Mouse (Mus musculus) intestine, embryonic 16.5 days (tissue): ENCODE results near the gene Nav2. TPM values are rescaled to one million over a fixed set of nuclear protein-coding genes. Genes with fewer than 3 reads are reported as not detected.

ENCODE experiments used
- ATAC-seq: fragments of 200-750 bp; cut with Nextera tagmentation; 2 replicates; pipeline ENCODE4 v1.8.0; 2017; ENCODE audit warnings: moderate TSS enrichment, moderate library complexity
- H3K27ac ChIP-seq: fragments of 300-500 bp; sonication (generic); 2 replicates; pipeline ENCODE4 v1.5.1; 2014; ENCODE audit warnings: mild to moderate bottlenecking, low read length
- H3K27me3 ChIP-seq: fragments of 300-500 bp; sonication (generic); replicated peaks from 2 replicates; pipeline ENCODE4 v1.6.1; 2014; ENCODE audit warnings: low read length, control low read depth, mixed read lengths; ENCODE audit not compliant: control insufficient read depth, insufficient read depth
- H3K36me3 ChIP-seq: fragments of 300-500 bp; sonication (generic); 2 replicates; pipeline ENCODE4 v1.6.1; 2014; ENCODE audit warnings: low read length, control low read depth; ENCODE audit not compliant: control insufficient read depth, insufficient read depth
- H3K4me1 ChIP-seq: fragments of 300-500 bp; sonication (generic); 2 replicates; pipeline ENCODE4 v1.6.1; 2014; ENCODE audit warnings: low read length, control low read depth, mixed read lengths; ENCODE audit not compliant: control insufficient read depth, insufficient read depth
- H3K4me2 ChIP-seq: fragments of 300-500 bp; sonication (generic); 2 replicates; pipeline ENCODE4 v1.6.1; 2014; ENCODE audit warnings: low read depth, low read length, control low read depth
- H3K4me3 ChIP-seq: fragments of 300-500 bp; sonication (generic); 2 replicates; pipeline ENCODE4 v1.5.1; 2014; ENCODE audit warnings: mild to moderate bottlenecking, low read length
- H3K9ac ChIP-seq: fragments of 300-500 bp; sonication (generic); 2 replicates; pipeline ENCODE4 v1.6.1; 2014; ENCODE audit warnings: low read depth, low read length
- H3K9me3 ChIP-seq: fragments of 300-500 bp; sonication (generic); 2 replicates; pipeline ENCODE4 v1.6.1; 2016; ENCODE audit warnings: low read length, control low read depth; ENCODE audit not compliant: control insufficient read depth
- WGBS: fragments of 180-500 bp; shearing (Covaris S2); extraction: QIAGEN DNeasy Blood & Tissue Kit; methylation state at CpG from one replicate; pipeline ENCODE4 v1.1.7; 2014; 5-methylcytosine and 5-hydroxymethylcytosine counted together
- polyA plus RNA-seq: library from polyadenylated mRNA; unstranded; fragments of >200 nt; fragmentation: Nextera tagmentation; extraction: Ambion mirVana; gene quantifications from 2 replicates; pipeline ENCODE4 v1.2.1, GENCODE M21; 2015

Nav2 gene
- polyA plus RNA-seq, 1 experiment from 2014 or later: 15.3 TPM

DNA sequence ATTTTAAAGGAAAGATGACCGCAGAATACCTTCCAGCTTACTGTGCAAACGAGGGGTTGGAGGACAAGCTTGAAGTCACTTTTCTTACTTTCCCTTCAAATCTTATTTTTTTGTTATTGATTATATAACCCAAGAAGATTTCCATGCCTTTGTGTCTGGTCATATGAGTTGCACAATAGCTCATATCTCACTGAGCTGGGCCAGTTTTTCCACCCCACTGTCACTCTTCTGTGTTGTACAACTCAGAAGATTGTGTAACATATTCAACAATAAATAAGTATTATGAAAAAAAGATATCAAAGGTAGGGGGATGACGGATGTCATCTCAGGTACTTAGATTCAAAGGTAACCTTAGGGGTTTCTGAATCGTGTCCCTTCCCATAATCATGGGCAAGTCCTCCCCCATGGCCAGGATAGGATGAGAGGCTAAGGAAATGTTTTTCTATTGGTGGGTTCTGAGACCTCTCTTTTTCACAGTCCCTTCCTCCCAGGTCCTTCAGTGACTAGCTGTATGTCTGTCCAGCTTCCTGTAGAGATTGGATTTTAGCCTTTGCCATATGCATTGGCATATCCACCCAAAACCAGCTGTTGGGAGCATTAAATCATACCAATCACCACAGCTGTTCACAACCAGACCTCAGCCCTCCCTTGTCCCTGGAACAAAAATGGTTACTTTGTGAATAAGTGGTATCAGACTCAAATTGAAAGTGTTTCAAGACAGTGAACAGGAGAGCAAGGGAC lies 24.8 kb upstream of the Nav2 start:
- Histone ChIP-seq H3K4me1 (peaks cover 13% of the 10 kb centered on the region), H3K4me3 (no peak overlapping the region), H3K36me3 (no peaks in the 10 kb centered on the region), H3K27me3 (no peaks in the 10 kb centered on the region), H3K9ac (no peak overlapping the region), H3K4me2 (no peak overlapping the region), H3K27ac (no peak overlapping the region), H3K9me3 (no peaks in the 10 kb centered on the region)
- ATAC-seq: no peak
- 88% methylated on average over 4 of the region's 4 CpGs for WGBS

DNA sequence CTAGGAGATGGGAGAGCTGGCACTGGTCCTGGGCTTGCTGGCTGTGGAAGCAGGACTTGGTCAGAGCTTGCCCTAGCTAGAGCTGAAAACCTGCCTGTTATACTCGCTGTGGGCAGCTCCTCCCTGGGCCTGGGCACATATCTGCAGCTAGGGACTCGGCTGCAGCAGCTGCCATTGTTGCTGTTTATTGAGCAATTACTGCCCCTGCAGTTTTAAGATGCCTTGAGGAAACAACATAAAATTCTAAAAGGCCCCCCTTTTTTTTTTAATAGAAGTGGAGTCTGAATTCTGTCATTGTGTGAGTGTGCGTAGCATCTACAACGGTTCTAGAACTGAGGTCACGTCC lies 24.3 kb upstream of the Nav2 start:
- Histone ChIP-seq H3K4me3 (no peak overlapping the region), H3K36me3 (no peaks in the 10 kb centered on the region), H3K27ac (no peak overlapping the region), H3K4me1 (peaks cover 10% of the 10 kb centered on the region), H3K4me2 (no peak overlapping the region), H3K9me3 (no peaks in the 10 kb centered on the region), H3K9ac (no peak overlapping the region), H3K27me3 (no peaks in the 10 kb centered on the region)
- 60% methylated on average over 5 of the region's 5 CpGs for WGBS
- ATAC-seq: no peak

DNA sequence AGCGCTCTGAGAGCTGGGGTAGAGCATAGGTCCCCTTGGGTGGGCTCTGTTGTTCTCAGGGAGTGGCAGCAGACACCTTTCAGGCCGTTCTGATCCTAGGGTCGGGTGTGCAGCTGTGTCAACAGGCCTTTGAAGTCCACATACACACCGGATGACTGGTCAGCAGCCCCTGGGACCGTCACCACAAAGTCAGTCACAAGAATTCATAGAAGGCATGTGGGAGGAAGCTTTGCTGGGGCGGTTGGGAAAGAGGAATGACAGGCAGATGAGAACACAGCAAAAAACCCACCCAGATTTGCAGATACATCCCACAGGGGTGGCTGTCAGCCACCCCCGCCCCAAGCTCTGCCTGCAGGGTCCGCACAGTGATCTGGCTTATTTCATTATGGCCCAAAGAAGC lies 20.5 kb upstream of the Nav2 start:
- Histone ChIP-seq H3K27ac (no peak overlapping the region), H3K4me1 (no peaks in the 10 kb centered on the region), H3K9me3 (no peaks in the 10 kb centered on the region), H3K27me3 (no peaks in the 10 kb centered on the region), H3K36me3 (no peaks in the 10 kb centered on the region), H3K4me3 (no peak overlapping the region), H3K4me2 (no peak overlapping the region), H3K9ac (no peak overlapping the region)
- ATAC-seq: no peak
- 38% methylated on average over 8 of the region's 8 CpGs for WGBS

DNA sequence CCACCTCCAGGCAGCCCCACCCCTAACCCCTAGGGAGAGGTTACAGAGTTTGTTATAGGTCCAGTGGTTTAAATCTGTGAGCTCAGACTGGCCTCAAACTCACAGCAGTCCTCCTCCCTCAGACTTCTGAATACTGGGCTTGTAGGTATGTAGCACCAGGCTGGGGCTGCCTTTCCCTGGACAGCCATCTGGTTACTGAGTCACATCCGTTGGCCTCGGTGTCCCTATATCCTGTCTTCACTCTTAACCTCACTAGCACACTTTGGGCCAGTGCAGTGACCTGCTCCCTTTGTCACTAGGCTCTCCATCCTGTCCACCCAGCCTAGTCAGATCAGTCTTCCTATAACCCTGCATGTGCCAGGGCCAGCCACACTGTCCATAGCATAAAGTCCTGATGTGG lies 19.8 kb upstream of the Nav2 start:
- no peak overlapping the region for H3K9ac ChIP-seq
- no peaks in the 10 kb centered on the region for H3K4me1 ChIP-seq
- no peak overlapping the region for H3K27ac ChIP-seq
- H3K9me3 ChIP-seq: no peaks in the 10 kb centered on the region
- no peaks in the 10 kb centered on the region for H3K27me3 ChIP-seq
- ATAC-seq: 0 out of 2 replicates have a peak, but pooled peaks have one; percentile 12
- no peak overlapping the region for H3K4me2 ChIP-seq
- no peaks in the 10 kb centered on the region for H3K36me3 ChIP-seq
- no peak overlapping the region for H3K4me3 ChIP-seq
- 69% methylated on average over 2 of the region's 2 CpGs for WGBS

DNA sequence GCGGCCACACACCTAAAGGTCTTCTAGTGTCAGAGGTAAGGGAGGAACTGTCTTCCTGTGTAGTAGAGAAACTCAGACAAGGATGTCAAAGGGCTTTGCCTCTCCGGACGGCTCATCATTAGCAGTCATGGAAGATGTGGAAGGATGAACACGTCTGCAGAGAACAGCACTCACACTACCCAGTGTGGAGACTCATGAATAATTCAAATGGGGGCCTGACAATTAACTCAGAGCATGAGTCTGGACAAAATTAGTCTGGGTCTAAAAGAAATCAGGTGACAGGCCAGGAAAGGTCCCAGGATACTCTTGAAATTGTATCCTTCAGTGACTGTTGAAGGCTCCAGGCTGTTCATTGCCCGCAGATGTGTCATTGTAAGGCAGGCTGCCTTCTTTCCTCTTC lies 17.5 kb upstream of the Nav2 start:
- no peak overlapping the region for H3K4me2 ChIP-seq
- ATAC-seq: peak; percentile 21; the same call in 1 of the 2 replicates

DNA sequence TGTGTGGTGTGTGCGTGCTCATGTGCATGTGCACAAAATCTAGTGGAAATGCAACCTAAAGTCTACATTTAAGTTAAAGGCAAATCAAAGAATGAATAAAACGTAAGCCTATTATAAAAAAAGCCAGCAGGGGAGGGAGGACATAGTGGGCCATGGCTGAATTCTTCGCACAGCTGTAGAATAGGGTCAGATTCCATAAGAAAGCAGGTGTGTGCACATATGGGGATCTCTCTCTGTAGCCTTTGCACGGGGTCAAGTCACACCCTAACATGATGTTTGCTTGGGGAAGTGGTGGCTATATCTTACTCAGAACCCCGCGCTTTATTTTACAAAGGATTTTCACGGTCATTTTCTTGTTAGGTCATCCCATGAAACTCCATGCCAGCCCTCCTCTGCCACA lies 15.4 kb upstream of the Nav2 start:
- Histone ChIP-seq H3K4me3 (no peak overlapping the region), H3K36me3 (no peaks in the 10 kb centered on the region), H3K27ac (no peak overlapping the region), H3K9ac (no peak overlapping the region), H3K4me2 (no peak overlapping the region), H3K9me3 (no peaks in the 10 kb centered on the region), H3K4me1 (no peaks in the 10 kb centered on the region), H3K27me3 (no peaks in the 10 kb centered on the region)
- ATAC-seq: no peak
- 82% methylated on average over 7 of the region's 7 CpGs for WGBS

More for the DNA sequence above, 17.5 kb upstream of the Nav2 start:
- H3K4me3 ChIP-seq: no peak overlapping the region
- H3K9ac ChIP-seq: no peak overlapping the region
- no peaks in the 10 kb centered on the region for H3K27me3 ChIP-seq
- no peak overlapping the region for H3K27ac ChIP-seq
- 74% methylated on average over 5 of the region's 5 CpGs for WGBS
- H3K9me3 ChIP-seq: no peaks in the 10 kb centered on the region
- H3K4me1 ChIP-seq: no peaks in the 10 kb centered on the region
- no peaks in the 10 kb centered on the region for H3K36me3 ChIP-seq

DNA sequence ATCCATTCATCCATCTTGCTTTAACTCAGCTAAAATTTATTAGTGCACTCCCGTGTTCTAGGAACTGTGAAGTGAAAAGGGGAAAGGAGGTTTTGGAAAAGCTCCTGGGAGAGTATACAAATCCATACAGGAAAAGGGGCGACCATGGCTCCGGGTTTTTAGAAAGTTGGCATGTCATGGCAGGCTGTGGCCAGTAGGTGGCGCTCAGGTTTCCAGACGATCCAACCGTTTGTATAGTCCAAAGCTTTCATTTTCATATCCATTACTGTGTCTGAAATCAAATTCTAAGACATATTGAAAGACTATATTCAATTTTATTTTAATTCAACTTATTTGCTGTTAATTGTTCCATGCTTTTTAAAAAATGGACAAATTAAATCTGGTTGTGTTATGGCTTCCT lies 14.4 kb upstream of the Nav2 start:
- H3K4me3 ChIP-seq: no peak overlapping the region
- H3K27ac ChIP-seq: no peak overlapping the region
- no peaks in the 10 kb centered on the region for H3K27me3 ChIP-seq
- ATAC-seq: peak; percentile 36; the same call in 1 of the 2 replicates
- H3K9me3 ChIP-seq: no peaks in the 10 kb centered on the region
- H3K36me3 ChIP-seq: no peaks in the 10 kb centered on the region
- no peak overlapping the region for H3K4me2 ChIP-seq
- no peak overlapping the region for H3K9ac ChIP-seq
- H3K4me1 ChIP-seq: no peaks in the 10 kb centered on the region
- 2% methylated on average over 6 of the region's 6 CpGs for WGBS

DNA sequence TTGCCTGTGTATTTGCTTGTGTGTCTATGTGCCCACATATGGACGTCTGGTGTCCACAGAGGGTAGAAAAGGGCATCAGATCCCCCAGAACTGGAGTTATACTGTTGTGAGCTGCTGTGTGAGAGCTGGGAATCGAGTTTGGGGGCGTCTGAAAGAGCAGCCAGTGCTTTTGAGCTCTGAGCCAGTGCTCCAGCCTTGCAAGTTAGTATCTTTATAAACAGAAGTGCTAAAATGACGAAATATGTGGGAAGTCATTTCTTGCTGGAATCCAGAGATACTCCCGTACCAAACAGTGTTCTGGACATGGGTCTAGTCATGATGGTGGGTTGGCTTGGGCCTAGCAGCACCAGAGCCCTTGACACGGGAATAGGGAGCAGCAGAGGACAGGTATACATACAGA lies 13.8 kb upstream of the Nav2 start:
- no peaks in the 10 kb centered on the region for H3K36me3 ChIP-seq
- no peak for ATAC-seq
- no peaks in the 10 kb centered on the region for H3K27me3 ChIP-seq
- H3K4me2 ChIP-seq: no peak overlapping the region
- no peak overlapping the region for H3K9ac ChIP-seq
- H3K9me3 ChIP-seq: no peaks in the 10 kb centered on the region
- 61% methylated on average over 6 of the region's 6 CpGs for WGBS
- no peak overlapping the region for H3K4me3 ChIP-seq
- no peaks in the 10 kb centered on the region for H3K4me1 ChIP-seq
- no peak overlapping the region for H3K27ac ChIP-seq

DNA sequence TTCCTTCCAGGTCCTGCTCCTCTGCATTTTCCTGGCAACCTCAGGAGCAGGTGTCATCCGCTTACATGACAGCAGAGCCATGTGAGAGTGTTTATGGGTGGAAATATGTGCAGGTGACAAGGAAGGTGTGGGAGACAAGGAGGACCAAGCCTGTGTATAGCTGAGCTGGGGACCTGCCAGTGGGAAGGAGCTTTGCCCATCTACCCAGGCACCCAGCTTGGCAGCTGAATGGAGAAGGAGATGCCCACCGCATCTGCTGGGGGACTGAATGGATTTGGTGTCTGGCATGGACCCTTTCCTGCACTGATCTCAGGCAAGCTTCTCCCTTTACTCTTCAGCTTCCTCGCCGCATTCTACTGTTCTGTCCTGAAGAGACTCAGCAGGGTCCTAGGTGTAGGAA lies 13.0 kb upstream of the Nav2 start:
- H3K27me3 ChIP-seq: no peaks in the 10 kb centered on the region
- H3K4me3 ChIP-seq: no peak overlapping the region
- no peaks in the 10 kb centered on the region for H3K4me1 ChIP-seq
- no peak overlapping the region for H3K4me2 ChIP-seq
- no peaks in the 10 kb centered on the region for H3K36me3 ChIP-seq
- no peak overlapping the region for H3K27ac ChIP-seq
- H3K9ac ChIP-seq: no peak overlapping the region
- H3K9me3 ChIP-seq: no peaks in the 10 kb centered on the region
- 92% methylated on average over 4 of the region's 4 CpGs for WGBS
- no peak for ATAC-seq

DNA sequence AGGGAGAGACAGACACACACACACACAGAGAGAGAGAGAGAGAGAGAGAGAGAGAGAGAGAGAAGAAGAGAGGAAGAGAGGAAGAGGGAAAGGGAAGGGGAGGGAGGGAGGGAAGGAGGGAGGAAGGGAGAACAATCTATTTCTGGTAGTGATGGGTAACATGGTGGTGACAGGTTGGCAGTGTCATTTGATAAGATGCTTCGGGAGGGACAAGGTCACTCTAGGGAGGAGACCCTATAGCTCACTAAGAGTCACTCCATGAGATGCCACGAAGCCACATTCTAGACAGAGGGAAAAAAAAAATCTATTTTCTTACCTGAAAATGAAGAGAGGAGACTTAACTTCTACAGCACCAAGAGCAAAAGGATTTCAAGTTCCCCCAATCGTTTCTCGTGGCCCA lies 12.5 kb upstream of the Nav2 start:
- Histone ChIP-seq H3K4me2 (no peak overlapping the region), H3K36me3 (no peaks in the 10 kb centered on the region), H3K4me3 (no peak overlapping the region), H3K4me1 (no peaks in the 10 kb centered on the region), H3K27ac (no peak overlapping the region), H3K9me3 (no peaks in the 10 kb centered on the region), H3K27me3 (no peaks in the 10 kb centered on the region), H3K9ac (no peak overlapping the region)
- 84% methylated on average over 4 of the region's 4 CpGs for WGBS
- no peak for ATAC-seq
